Mouse (Mus musculus) layer of hippocampus, adult 2 months (tissue): ENCODE measurements at regions not wholly inside any gene's neighbourhood (a gene's known extent, or its start where the extent isn't known, plus 50 kb on each side); places are given as distances from the start of the nearest gene placed in this dataset.

ENCODE experiments used
- DNase-seq, 2 experiments: peaks; one replicate each; pipeline ENCODE4 v3.0.0; 2022; ENCODE audit warnings: low spot score in 2 of 2
- H3K27ac ChIP-seq: fragments of 200-600 bp; 2 replicates; pipeline ENCODE4 v1.8.1; 2022
- H3K4me3 ChIP-seq: fragments of 200-600 bp; 2 replicates; pipeline ENCODE4 v1.8.1; 2022; ENCODE audit warnings: mild to moderate bottlenecking
- CTCF ChIP-seq: fragments of 200-600 bp; conservative IDR thresholded peaks from 2 replicates; pipeline ENCODE4 v1.8.1; 2022; ENCODE audit warnings: antibody characterized with exemption, mild to moderate bottlenecking, moderate library complexity

- no peak for DNase-seq
- Histone ChIP-seq H3K4me3 (no peak overlapping the region), H3K27ac (no peak overlapping the region)
- TF ChIP-seq CTCF = no peak
Observed at GRCm38 (mm10) chr3:66878336-66878735, 102.9 kb upstream of the Rsrc1 start.

- H3K4me3 ChIP-seq = no peak overlapping the region
- 0 out of 2 replicates have a peak overlapping the region, but pooled peaks have one; percentile 14 for H3K27ac ChIP-seq
- DNase-seq = peak; percentile 20 to 53
- no peak for TF ChIP-seq CTCF
Observed at GRCm38 (mm10) chr3:66882697-66883096, 98.5 kb upstream of the Rsrc1 start.

GRCm38 (mm10) chr3:66895731-66896130, 85.5 kb upstream of the Rsrc1 start:
- H3K27ac ChIP-seq = no peak overlapping the region
- no peak overlapping the region for H3K4me3 ChIP-seq
- no peak for DNase-seq
- TF ChIP-seq CTCF = no peak
